Mouse (Mus musculus): Measurements from ENCODE around the gene Mlec. TPM values are rescaled to one million over a fixed set of nuclear protein-coding genes. Genes with fewer than 3 reads are reported as not detected.
"Not testable (repeated sequence)": the region's sequence is repeated elsewhere in the genome, so short reads cannot be mapped to it uniquely, and the experiment has no call there.

Gene Mlec
- polyA plus RNA-seq, 1 experiment, result 56.9 TPM

- 86% methylated on average over 6 of the region's 6 CpGs for WGBS
These were observed 33.3 kb downstream of the Mlec start for GRCm38 (mm10) chr5:115124690-115125089.

DNA sequence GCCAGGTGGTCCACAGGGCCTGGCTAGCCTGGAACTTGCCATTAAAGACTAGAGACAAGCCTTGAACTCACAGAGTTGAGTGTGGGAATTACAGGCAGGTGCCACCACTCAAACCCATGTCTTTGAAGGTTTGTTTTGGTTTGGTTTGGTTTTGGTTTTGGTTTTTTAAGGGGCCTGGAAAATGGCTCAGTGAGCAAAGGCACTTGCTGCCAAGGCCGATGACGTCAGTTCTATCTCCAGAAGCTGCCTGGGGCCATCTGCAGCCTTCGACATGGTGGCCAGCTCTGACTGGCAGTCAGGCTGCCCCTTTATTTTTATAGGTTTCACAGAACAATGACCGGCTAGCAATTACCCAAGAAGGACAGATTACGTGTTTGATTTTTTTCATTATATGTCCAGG lies 37.0 kb downstream of the Mlec start:
- Histone ChIP-seq H3K4me3 (replicated peaks; ENCODE audit: control insufficient read depth, low read depth, low read length) (no peak overlapping the region), H3K27ac (ENCODE audit: control insufficient read depth, insufficient read depth, low read depth, low read length, poor library complexity) (no peak overlapping the region), H3K4me1 (ENCODE audit: control insufficient read depth, insufficient read depth, low read length) (peaks cover 1% of the 10 kb centered on the region; the same call in 1 of the 2 replicates)
- TF ChIP-seq CTCF (IDR thresholded peaks at IDR 0.05; ENCODE audit: control insufficient read depth, insufficient read depth, low read length), result no peak
- no peak for TF ChIP-seq POLR2A (IDR thresholded peaks at IDR 0.05; ENCODE audit: borderline replicate concordance, control insufficient read depth, low read depth, low read length)
- 87% methylated on average over 5 of the region's 5 CpGs for WGBS

More at GRCm38 (mm10) chr5:115124690-115125089, 33.3 kb downstream of the Mlec start:
- Histone ChIP-seq H3K4me1 (ENCODE audit: control insufficient read depth, insufficient read depth, low read length) (no peaks in the 10 kb centered on the region), H3K4me3 (replicated peaks; ENCODE audit: control insufficient read depth, low read depth, low read length) (no peak overlapping the region), H3K27ac (ENCODE audit: control insufficient read depth, insufficient read depth, low read depth, low read length, poor library complexity) (no peak overlapping the region)
- TF ChIP-seq CTCF (IDR thresholded peaks at IDR 0.05; ENCODE audit: control insufficient read depth, insufficient read depth, low read length), result no peak
- TF ChIP-seq POLR2A (IDR thresholded peaks at IDR 0.05; ENCODE audit: borderline replicate concordance, control insufficient read depth, low read depth, low read length), result no peak

- peak within 1 kb of the TSS; percentile 56; the same call in 1 of the 2 replicates for H3K27ac ChIP-seq (ENCODE audit: control insufficient read depth, insufficient read depth, low read depth, low read length, poor library complexity)
- peak; percentile 55; the same call in 1 of the 2 replicates for TF ChIP-seq POLR2A (IDR thresholded peaks at IDR 0.05; ENCODE audit: borderline replicate concordance, control insufficient read depth, low read depth, low read length)
- TF ChIP-seq CTCF (IDR thresholded peaks at IDR 0.05; ENCODE audit: control insufficient read depth, insufficient read depth, low read length), result no peak
- peak within 1 kb of the TSS; percentile 85 for H3K4me3 ChIP-seq (replicated peaks; ENCODE audit: control insufficient read depth, low read depth, low read length)
- under 1% methylated on average over 39 of the region's 39 CpGs for WGBS
- H3K4me1 ChIP-seq (ENCODE audit: control insufficient read depth, insufficient read depth, low read length), result peaks cover 1% of the 10 kb centered on the region; the same call in 1 of the 2 replicates
These were observed 38.9 kb downstream of the Mlec start, which contains the start of gene Acads for GRCm38 (mm10) chr5:115118961-115119570. Acads (minus strand) TSS chr5:115119346.

DNA sequence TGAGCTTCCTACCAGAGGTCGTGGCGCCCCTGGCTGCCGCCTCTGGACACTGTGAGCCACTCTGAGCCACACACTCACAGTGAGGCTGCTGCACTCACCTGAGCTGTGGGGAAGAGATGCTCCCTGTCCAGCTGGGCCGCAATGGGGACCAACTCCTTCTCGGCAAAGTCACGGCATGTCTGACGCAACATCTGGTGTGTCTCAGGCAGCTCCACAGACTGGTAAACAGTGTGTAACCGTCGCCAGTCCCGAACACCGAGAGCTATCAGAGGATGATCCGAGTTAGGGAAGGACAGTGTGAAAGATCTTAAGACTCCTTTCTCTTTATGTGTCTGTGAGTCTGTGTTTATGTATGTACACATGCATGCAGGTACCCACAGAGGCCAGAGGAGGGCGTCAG lies 40.5 kb downstream of the Mlec start:
- no peak overlapping the region for H3K27ac ChIP-seq (ENCODE audit: control insufficient read depth, insufficient read depth, low read depth, low read length, poor library complexity)
- peaks cover 1% of the 10 kb centered on the region; the same call in 1 of the 2 replicates for H3K4me1 ChIP-seq (ENCODE audit: control insufficient read depth, insufficient read depth, low read length)
- no peak overlapping the region for H3K4me3 ChIP-seq (replicated peaks; ENCODE audit: control insufficient read depth, low read depth, low read length)
- TF ChIP-seq POLR2A (IDR thresholded peaks at IDR 0.05; ENCODE audit: borderline replicate concordance, control insufficient read depth, low read depth, low read length) (no peak), CTCF (IDR thresholded peaks at IDR 0.05; ENCODE audit: control insufficient read depth, insufficient read depth, low read length) (no peak)
- 78% methylated on average over 13 of the region's 13 CpGs for WGBS

GRCm38 (mm10) chr5:115116426-115116825 lies 41.6 kb downstream of the Mlec start:
- H3K4me3 ChIP-seq (replicated peaks; ENCODE audit: control insufficient read depth, low read depth, low read length), result no peak overlapping the region
- TF ChIP-seq CTCF (IDR thresholded peaks at IDR 0.05; ENCODE audit: control insufficient read depth, insufficient read depth, low read length), result no peak
- no peak for TF ChIP-seq POLR2A (IDR thresholded peaks at IDR 0.05; ENCODE audit: borderline replicate concordance, control insufficient read depth, low read depth, low read length)
- WGBS, result 79% methylated on average over 3 of the region's 3 CpGs
- peaks cover 1% of the 10 kb centered on the region; the same call in 1 of the 2 replicates for H3K4me1 ChIP-seq (ENCODE audit: control insufficient read depth, insufficient read depth, low read length)
- no peak overlapping the region for H3K27ac ChIP-seq (ENCODE audit: control insufficient read depth, insufficient read depth, low read depth, low read length, poor library complexity)

- peaks cover under 1% of the 10 kb centered on the region; the same call in 1 of the 2 replicates for H3K4me1 ChIP-seq (ENCODE audit: control insufficient read depth, insufficient read depth, low read length)
- no peak overlapping the region for H3K4me3 ChIP-seq (replicated peaks; ENCODE audit: control insufficient read depth, low read depth, low read length)
- 88% methylated on average over 8 of the region's 8 CpGs for WGBS
- H3K27ac ChIP-seq (ENCODE audit: control insufficient read depth, insufficient read depth, low read depth, low read length, poor library complexity), result no peak overlapping the region
- TF ChIP-seq POLR2A (IDR thresholded peaks at IDR 0.05; ENCODE audit: borderline replicate concordance, control insufficient read depth, low read depth, low read length) (no peak), CTCF (IDR thresholded peaks at IDR 0.05; ENCODE audit: control insufficient read depth, insufficient read depth, low read length) (no peak)
These were observed 43.5 kb downstream of the Mlec start for GRCm38 (mm10) chr5:115114501-115114900.

GRCm38 (mm10) chr5:115113244-115113643 lies 44.7 kb downstream of the Mlec start:
- Histone ChIP-seq H3K27ac (ENCODE audit: control insufficient read depth, insufficient read depth, low read depth, low read length, poor library complexity) (no peak overlapping the region), H3K4me3 (replicated peaks; ENCODE audit: control insufficient read depth, low read depth, low read length) (no peak overlapping the region), H3K4me1 (ENCODE audit: control insufficient read depth, insufficient read depth, low read length) (no peaks in the 10 kb centered on the region; the same call in 1 of the 2 replicates)
- WGBS, result 94% methylated on average over 12 of the region's 12 CpGs
- no peak for TF ChIP-seq CTCF (IDR thresholded peaks at IDR 0.05; ENCODE audit: control insufficient read depth, insufficient read depth, low read length)
- TF ChIP-seq POLR2A (IDR thresholded peaks at IDR 0.05; ENCODE audit: borderline replicate concordance, control insufficient read depth, low read depth, low read length), result no peak

DNA sequence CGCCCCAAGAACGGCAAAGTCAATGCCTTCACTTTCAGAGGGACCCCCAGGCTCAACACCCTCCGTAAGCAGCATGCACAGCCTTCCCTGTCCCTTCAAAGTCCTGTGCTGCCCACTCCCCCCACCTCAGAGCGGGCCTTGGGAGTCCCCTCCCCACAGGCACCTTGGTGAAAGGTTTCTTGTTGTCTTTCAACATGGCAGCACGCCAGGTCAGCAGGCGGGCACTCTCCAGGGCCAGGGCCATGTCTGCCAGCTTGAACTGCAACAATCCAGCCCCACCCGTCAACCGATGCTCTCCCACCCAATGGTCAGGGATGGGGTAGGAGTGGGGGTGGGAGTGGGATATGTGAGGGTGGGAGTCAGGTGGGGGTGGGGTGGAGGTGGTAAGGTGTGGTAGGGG lies 46.8 kb downstream of the Mlec start:
- TF ChIP-seq POLR2A (IDR thresholded peaks at IDR 0.05; ENCODE audit: borderline replicate concordance, control insufficient read depth, low read depth, low read length) (no peak), CTCF (IDR thresholded peaks at IDR 0.05; ENCODE audit: control insufficient read depth, insufficient read depth, low read length) (no peak)
- H3K4me3 ChIP-seq (replicated peaks; ENCODE audit: control insufficient read depth, low read depth, low read length), result no peak overlapping the region
- WGBS, result 82% methylated on average over 8 of the region's 8 CpGs
- H3K4me1 ChIP-seq (ENCODE audit: control insufficient read depth, insufficient read depth, low read length), result no peaks in the 10 kb centered on the region
- H3K27ac ChIP-seq (ENCODE audit: control insufficient read depth, insufficient read depth, low read depth, low read length, poor library complexity), result no peak overlapping the region

GRCm38 (mm10) chr5:115103253-115103652 lies 54.7 kb downstream of the Mlec start:
- H3K4me3 ChIP-seq (replicated peaks; ENCODE audit: control insufficient read depth, low read depth, low read length); H3K27ac ChIP-seq (ENCODE audit: control insufficient read depth, insufficient read depth, low read depth, low read length, poor library complexity); H3K4me1 ChIP-seq (ENCODE audit: control insufficient read depth, insufficient read depth, low read length): not testable (repeated sequence)
- WGBS, result 89% methylated on average over 23 of the region's 23 CpGs
